13 mouse cellular contexts compared by ENCODE assay signal in the genomic region with DNA sequence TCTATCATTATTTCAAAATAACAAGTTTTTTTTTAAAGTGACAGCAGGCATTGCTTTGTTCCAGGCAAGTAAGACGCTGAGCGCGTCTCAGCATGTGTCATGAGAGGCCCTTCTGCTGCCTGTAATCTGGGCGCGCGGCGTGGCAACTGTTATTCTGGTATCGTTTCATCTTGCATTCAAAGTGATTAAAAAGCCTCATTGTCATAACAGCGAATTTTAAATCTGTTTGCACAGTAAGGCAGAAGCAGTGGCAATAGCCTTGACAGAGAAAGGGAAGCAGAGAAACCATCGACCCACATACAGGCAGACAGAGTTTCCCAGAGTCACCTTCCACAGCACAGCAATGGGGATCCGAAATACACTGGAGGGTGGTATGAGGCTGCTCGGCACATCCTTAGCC. TPM values are rescaled to one million over a fixed set of nuclear protein-coding genes. Genes with fewer than 3 reads are reported as not detected.
A peak's percentile ranks its signal among the peaks of the same experiment; 100 is the strongest.
DNase-seq lines count a peak whose midpoint lies in the region; ATAC-seq and TF ChIP-seq lines count a peak whose summit lies in the region.
"Had no signal": no experiment of that assay in that cellular context is flagged by ENCODE, and none has a peak within 500 bp of the region (broad histone marks: within the 10 kb centered on the region; RNA-seq: fewer than 3 reads in every experiment).

No protein-coding gene starts in this region.

- peak overlapping the region; percentile 1; the same call in 1 of the 2 replicates for H3K9ac ChIP-seq in forebrain, embryonic 12.5 days
- H3K9ac ChIP-seq in hindbrain, embryonic 12.5 days, result no peak overlapping the region
- H3K9ac ChIP-seq in kidney, embryonic 15.5 days, result no peak overlapping the region
- H3K9ac ChIP-seq: embryonic facial prominence, embryonic 12.5 days; heart, embryonic 15.5 days had no signal

- 63% methylated on average over 12 of the region's 12 CpGs for WGBS in forebrain, embryonic 12.5 days
- WGBS in forebrain, embryonic 10.5 days, result 86% methylated on average over 12 of the region's 12 CpGs
- 67% methylated on average over 12 of the region's 12 CpGs for WGBS in hindbrain, embryonic 12.5 days
- 81% methylated on average over 12 of the region's 12 CpGs for WGBS in thymus, adult 2 months
- 84% methylated on average over 12 of the region's 12 CpGs for WGBS in kidney, embryonic 15.5 days

- peak overlapping the region; percentile 68; the same call in 1 of the 2 replicates for H3K27ac ChIP-seq in forebrain, embryonic 12.5 days
- H3K27ac ChIP-seq in forebrain, embryonic 10.5 days, result no peak overlapping the region
- 0 out of 2 replicates have a peak overlapping the region, but pooled peaks have one; percentile 35 for H3K27ac ChIP-seq in hindbrain, embryonic 12.5 days
- no peak overlapping the region for H3K27ac ChIP-seq in thymus, adult 2 months (ENCODE audit: control insufficient read depth, insufficient read depth, low read length)
- no peak overlapping the region for H3K27ac ChIP-seq in kidney, embryonic 15.5 days
- H3K27ac ChIP-seq: embryonic facial prominence, embryonic 12.5 days; gastrocnemius, adult 2 months; heart, embryonic 15.5 days; macrophage had no signal

- H3K36me3 ChIP-seq in forebrain, embryonic 12.5 days (replicated peaks), result no peaks in the 10 kb centered on the region
- H3K36me3 ChIP-seq in forebrain, embryonic 10.5 days (replicated peaks), result no peaks in the 10 kb centered on the region
- H3K36me3 ChIP-seq in hindbrain, embryonic 12.5 days, result no peaks in the 10 kb centered on the region
- no peaks in the 10 kb centered on the region for H3K36me3 ChIP-seq in thymus, adult 2 months (ENCODE audit: control insufficient read depth, insufficient read depth, low read length)
- no peaks in the 10 kb centered on the region for H3K36me3 ChIP-seq in kidney, embryonic 15.5 days
- H3K36me3 ChIP-seq: embryonic facial prominence, embryonic 12.5 days; heart, embryonic 15.5 days had no signal

- no peaks in the 10 kb centered on the region for H3K9me3 ChIP-seq in forebrain, embryonic 12.5 days
- H3K9me3 ChIP-seq in forebrain, embryonic 10.5 days, result no peaks in the 10 kb centered on the region
- no peaks in the 10 kb centered on the region for H3K9me3 ChIP-seq in hindbrain, embryonic 12.5 days (replicated peaks)
- H3K9me3 ChIP-seq in kidney, embryonic 15.5 days (replicated peaks), result no peaks in the 10 kb centered on the region
- H3K9me3 ChIP-seq: embryonic facial prominence, embryonic 12.5 days; heart, embryonic 15.5 days had no signal

- ATAC-seq in forebrain, embryonic 12.5 days (ENCODE audit: low FRiP score), result 0 out of 2 replicates have a peak, but pooled peaks have one; percentile 17
- peak; percentile 35; the same call in 1 of the 2 replicates for ATAC-seq in hindbrain, embryonic 12.5 days (ENCODE audit: low FRiP score)
- ATAC-seq in kidney, embryonic 15.5 days (replicated peaks; ENCODE audit: low FRiP score), result no peak

- H3K4me1 ChIP-seq in forebrain, embryonic 12.5 days, result peaks cover 28% of the 10 kb centered on the region
- peaks cover 30% of the 10 kb centered on the region for H3K4me1 ChIP-seq in forebrain, embryonic 10.5 days
- H3K4me1 ChIP-seq in hindbrain, embryonic 12.5 days, result peaks cover 14% of the 10 kb centered on the region; the same call in 1 of the 2 replicates
- no peaks in the 10 kb centered on the region for H3K4me1 ChIP-seq in thymus, adult 2 months (replicated peaks; ENCODE audit: control insufficient read depth, insufficient read depth, low read length)
- H3K4me1 ChIP-seq in kidney, embryonic 15.5 days, result no peaks in the 10 kb centered on the region
- H3K4me1 ChIP-seq: embryonic facial prominence, embryonic 12.5 days; heart, embryonic 15.5 days had no signal

- H3K27me3 ChIP-seq in forebrain, embryonic 12.5 days, result peaks cover 20% of the 10 kb centered on the region
- peaks cover 24% of the 10 kb centered on the region for H3K27me3 ChIP-seq in forebrain, embryonic 10.5 days (ENCODE audit: poor library complexity, severe bottlenecking)
- H3K27me3 ChIP-seq in hindbrain, embryonic 12.5 days, result peaks cover 30% of the 10 kb centered on the region
- H3K27me3 ChIP-seq in thymus, adult 2 months (ENCODE audit: control insufficient read depth, insufficient read depth, low read length), result no peaks in the 10 kb centered on the region
- H3K27me3 ChIP-seq in kidney, embryonic 15.5 days, result peaks cover 3% of the 10 kb centered on the region; the same call in 1 of the 2 replicates

- no peak for TF ChIP-seq POLR2A in thymus, adult 2 months (IDR thresholded peaks at IDR 0.05; ENCODE audit: control insufficient read depth, extremely low read depth, insufficient read depth, low read length, poor library complexity)

- H3K4me2 ChIP-seq in forebrain, embryonic 12.5 days, result no peak overlapping the region
- H3K4me2 ChIP-seq in hindbrain, embryonic 12.5 days (replicated peaks), result no peak overlapping the region
- no peak overlapping the region for H3K4me2 ChIP-seq in kidney, embryonic 15.5 days
- H3K4me2 ChIP-seq: embryonic facial prominence, embryonic 12.5 days; heart, embryonic 15.5 days; liver, embryonic 11.5 days had no signal

- no peak overlapping the region for H3K4me3 ChIP-seq in forebrain, embryonic 12.5 days (replicated peaks)
- no peak overlapping the region for H3K4me3 ChIP-seq in forebrain, embryonic 10.5 days
- H3K4me3 ChIP-seq in hindbrain, embryonic 12.5 days, result no peak overlapping the region
- no peak overlapping the region for H3K4me3 ChIP-seq in thymus, adult 2 months (ENCODE audit: control insufficient read depth, insufficient read depth, low read length)
- H3K4me3 ChIP-seq in kidney, embryonic 15.5 days (replicated peaks), result no peak overlapping the region
- H3K4me3 ChIP-seq: embryonic facial prominence, embryonic 12.5 days; gastrocnemius, adult 2 months; heart, embryonic 15.5 days had no signal

- no peak for TF ChIP-seq CTCF in thymus, adult 2 months (IDR thresholded peaks at IDR 0.05; ENCODE audit: borderline replicate concordance, control insufficient read depth, extremely low read depth, insufficient read depth, low read length, poor library complexity)

- DNase-seq in forebrain, embryonic 10.5 days (ENCODE audit: extremely low spot score, low spot score), result no peak
- peak; percentile 60 to 67 for DNase-seq in layer of hippocampus, postnatal 36 days
- DNase-seq in right cerebral cortex, adult 2 months (ENCODE audit: low spot score in 2 of 2), result peak; percentile 46 to 59
- DNase-seq in thymus, adult 2 months, result no peak
- DNase-seq in urinary bladder, adult 18-20 months (ENCODE audit: low spot score in 2 of 2), result no peak
- DNase-seq: gastrocnemius, adult 2 months had no signal

RNA-seq across cellular contexts. Expression of a gene that starts 59.2 kb away (rescaled TPM):
- 62.6 and 64.5 TPM in 2 replicates for polyA plus RNA-seq in forebrain, embryonic 12.5 days (2016; fragmentation: Nextera tagmentation; extraction: Ambion mirVana)
- polyA plus RNA-seq in forebrain, embryonic 10.5 days (2016; fragmentation: Nextera tagmentation; extraction: Ambion mirVana), result 47.4 and 56.6 TPM in 2 replicates
- polyA plus RNA-seq in hindbrain, embryonic 12.5 days (2016; fragmentation: Nextera tagmentation; extraction: Ambion mirVana), result 61.0 and 65.0 TPM in 2 replicates
- 10 to 100 TPM; 52.3 to 52.4 TPM for total RNA-seq in layer of hippocampus, postnatal 36 days (2021)
- 76.7 and 78.3 TPM in 2 replicates for polyA plus RNA-seq in thymus, adult 2 months (2012; rRNA removed)
- 58.2 and 61.6 TPM in 2 replicates for polyA plus RNA-seq in kidney, embryonic 15.5 days (2015; fragmentation: Nextera tagmentation; extraction: Ambion mirVana)

Comparison
In these comparisons a context has a peak if more than half of its experiments do, and no peak if none do; other contexts are left out.
1. H3K27ac ChIP-seq: peak in forebrain, embryonic 12.5 days (single experiment) and hindbrain, embryonic 12.5 days (single experiment); none in forebrain, embryonic 10.5 days (single experiment), thymus, adult 2 months (single experiment) and kidney, embryonic 15.5 days (single experiment).
2. DNase-seq: peak in layer of hippocampus, postnatal 36 days (2 of 2) and right cerebral cortex, adult 2 months (2 of 2); none in forebrain, embryonic 10.5 days (single experiment), thymus, adult 2 months (single experiment) and urinary bladder, adult 18-20 months (0 of 2).